Mouse (Mus musculus) heart, embryonic 11.5 days (tissue): ENCODE data around the gene Cdh5. TPM values are rescaled to one million over a fixed set of nuclear protein-coding genes. Genes with fewer than 3 reads are reported as not detected.

Experiments used
- ATAC-seq: fragments of 200-750 bp; cut with Nextera tagmentation; replicated peaks from 2 replicates; pipeline ENCODE4 v1.8.0; 2017; ENCODE audit warnings: moderate library complexity; ENCODE audit not compliant: insufficient number of reproducible peaks, low FRiP score, low TSS enrichment
- H3K27ac ChIP-seq: fragments of 300-500 bp; sonication (generic); 2 replicates; pipeline ENCODE4 v1.5.1; 2014; ENCODE audit warnings: mild to moderate bottlenecking, low read depth, low read length
- H3K27me3 ChIP-seq: fragments of 300-500 bp; sonication (generic); 2 replicates; pipeline ENCODE4 v1.6.1; 2014; ENCODE audit warnings: mild to moderate bottlenecking, low read length, mixed read lengths; ENCODE audit not compliant: control insufficient read depth, insufficient read depth
- H3K36me3 ChIP-seq: fragments of 300-500 bp; sonication (generic); 2 replicates; pipeline ENCODE4 v1.6.1; 2014; ENCODE audit warnings: mild to moderate bottlenecking, low read length, moderate library complexity, mixed read lengths; ENCODE audit not compliant: control insufficient read depth, insufficient read depth
- H3K4me1 ChIP-seq: fragments of 300-500 bp; sonication (generic); 2 replicates; pipeline ENCODE4 v1.6.1; 2014; ENCODE audit warnings: low read length; ENCODE audit not compliant: control insufficient read depth, insufficient read depth
- H3K4me2 ChIP-seq: fragments of 300-500 bp; sonication (generic); 2 replicates; pipeline ENCODE4 v1.6.1; 2014; ENCODE audit warnings: mild to moderate bottlenecking, moderate library complexity
- H3K4me3 ChIP-seq: fragments of 300-500 bp; sonication (generic); 2 replicates; pipeline ENCODE4 v1.5.1; 2014; ENCODE audit warnings: low read depth, low read length
- H3K9ac ChIP-seq: fragments of 300-500 bp; sonication (generic); 2 replicates; pipeline ENCODE4 v1.6.1; 2014; ENCODE audit warnings: mild to moderate bottlenecking, low read depth, low read length, moderate library complexity
- H3K9me3 ChIP-seq: fragments of 300-500 bp; sonication (generic); replicated peaks from 2 replicates; pipeline ENCODE4 v1.6.1; 2016; ENCODE audit warnings: low read length; ENCODE audit not compliant: control insufficient read depth
- WGBS: fragments of 180-500 bp; shearing (Covaris S2); extraction: QIAGEN DNeasy Blood & Tissue Kit; methylation state at CpG from one replicate; pipeline ENCODE4 v1.1.7; 2014; ENCODE audit not compliant: insufficient replicate concordance; 5-methylcytosine and 5-hydroxymethylcytosine counted together
- polyA plus RNA-seq: library from polyadenylated mRNA; unstranded; fragments of >200 nt; fragmentation: Nextera tagmentation; extraction: Ambion mirVana; gene quantifications from 2 replicates; pipeline ENCODE4 v1.2.1, GENCODE M21; 2014

The Cdh5 gene
- polyA plus RNA-seq, 1 experiment from 2014 or later: 42.6 TPM

DNA sequence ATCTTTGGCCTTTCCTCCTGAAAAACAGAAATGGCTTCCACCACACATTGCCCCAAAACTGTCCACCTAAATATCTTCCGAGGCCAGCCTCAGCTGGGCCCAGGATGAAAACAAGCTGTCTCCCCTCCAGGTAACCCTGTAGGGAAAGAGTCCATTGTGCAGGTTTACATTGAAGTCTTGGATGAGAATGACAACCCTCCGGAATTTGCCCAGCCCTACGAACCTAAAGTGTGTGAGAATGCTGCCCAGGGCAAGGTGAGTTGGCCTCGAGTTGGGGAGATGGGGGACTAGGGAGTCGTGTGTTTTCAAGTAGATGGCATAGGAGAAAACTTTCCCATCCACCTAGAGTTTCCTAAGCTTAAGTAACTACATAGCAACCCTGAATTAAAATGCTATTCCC lies 36.2 kb downstream of the Cdh5 start:
- no peaks in the 10 kb centered on the region for H3K4me1 ChIP-seq
- no peaks in the 10 kb centered on the region for H3K9me3 ChIP-seq
- no peak overlapping the region for H3K4me3 ChIP-seq
- H3K36me3 ChIP-seq: no peaks in the 10 kb centered on the region
- H3K4me2 ChIP-seq: no peak overlapping the region
- H3K27ac ChIP-seq: no peak overlapping the region
- ATAC-seq: no peak
- 78% methylated on average over 5 of the region's 5 CpGs for WGBS
- no peak overlapping the region for H3K9ac ChIP-seq
- H3K27me3 ChIP-seq: no peaks in the 10 kb centered on the region

GRCm38 (mm10) chr8:104140611-104141010 lies 39.2 kb downstream of the Cdh5 start:
- Histone ChIP-seq H3K36me3 (no peaks in the 10 kb centered on the region), H3K27ac (no peak overlapping the region), H3K4me2 (no peak overlapping the region), H3K27me3 (no peaks in the 10 kb centered on the region), H3K9me3 (no peaks in the 10 kb centered on the region), H3K4me1 (no peaks in the 10 kb centered on the region), H3K4me3 (no peak overlapping the region), H3K9ac (no peak overlapping the region)
- WGBS: 79% methylated on average over 13 of the region's 13 CpGs
- ATAC-seq: no peak

- Histone ChIP-seq H3K4me2 (no peak overlapping the region), H3K9me3 (no peaks in the 10 kb centered on the region), H3K4me1 (no peaks in the 10 kb centered on the region; the same call in 1 of the 2 replicates), H3K27ac (no peak overlapping the region), H3K4me3 (no peak overlapping the region), H3K9ac (no peak overlapping the region), H3K36me3 (no peaks in the 10 kb centered on the region), H3K27me3 (no peaks in the 10 kb centered on the region)
- no peak for ATAC-seq
- 87% methylated on average over 25 of the region's 25 CpGs for WGBS
Observed at GRCm38 (mm10) chr8:104142415-104142814, 41.0 kb downstream of the Cdh5 start.

DNA sequence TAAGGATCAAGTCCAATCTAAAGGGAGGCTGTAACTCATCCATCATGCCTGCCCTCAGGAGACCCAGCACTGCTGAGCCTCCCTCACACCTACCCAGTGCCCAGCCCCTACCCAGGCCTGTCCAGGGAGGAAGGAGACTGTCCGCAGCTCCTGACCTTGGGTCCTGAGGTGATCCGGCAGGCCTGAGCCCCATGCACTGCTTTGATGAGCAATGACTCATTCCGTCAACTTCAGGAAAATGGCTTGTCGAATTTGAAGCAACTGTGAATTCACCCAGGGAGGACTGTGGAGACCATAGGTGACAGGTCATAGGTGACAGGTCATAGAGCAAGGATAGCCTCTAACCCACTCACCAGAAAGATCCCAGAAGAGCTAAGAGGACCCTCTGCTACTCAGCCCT lies 42.0 kb downstream of the Cdh5 start:
- Histone ChIP-seq H3K4me2 (no peak overlapping the region), H3K36me3 (no peaks in the 10 kb centered on the region), H3K27ac (no peak overlapping the region), H3K9ac (no peak overlapping the region), H3K4me1 (no peaks in the 10 kb centered on the region; the same call in 1 of the 2 replicates), H3K27me3 (no peaks in the 10 kb centered on the region), H3K4me3 (no peak overlapping the region), H3K9me3 (no peaks in the 10 kb centered on the region)
- ATAC-seq: no peak
- whole genome bisulfite sequencing: 68% methylated on average over 4 of the region's 4 CpGs

- H3K36me3 ChIP-seq: no peaks in the 10 kb centered on the region
- no peaks in the 10 kb centered on the region for H3K27me3 ChIP-seq
- no peak overlapping the region for H3K27ac ChIP-seq
- no peak overlapping the region for H3K4me2 ChIP-seq
- WGBS: 78% methylated on average over 13 of the region's 13 CpGs
- H3K9me3 ChIP-seq: no peaks in the 10 kb centered on the region
- H3K9ac ChIP-seq: no peak overlapping the region
- H3K4me3 ChIP-seq: no peak overlapping the region
- H3K4me1 ChIP-seq: no peaks in the 10 kb centered on the region; the same call in 1 of the 2 replicates
- no peak for ATAC-seq
Observed at GRCm38 (mm10) chr8:104144434-104145216, 43.2 kb downstream of the Cdh5 start.

- Histone ChIP-seq H3K4me1 (no peaks in the 10 kb centered on the region; the same call in 1 of the 2 replicates), H3K27ac (no peak overlapping the region), H3K36me3 (no peaks in the 10 kb centered on the region), H3K4me3 (no peak overlapping the region), H3K4me2 (no peak overlapping the region), H3K9ac (no peak overlapping the region), H3K27me3 (no peaks in the 10 kb centered on the region), H3K9me3 (no peaks in the 10 kb centered on the region)
- WGBS: 31% methylated on average over 15 of the region's 15 CpGs
- ATAC-seq: 0 out of 2 replicates have a peak, but pooled peaks have one; percentile 50
Observed at GRCm38 (mm10) chr8:104145981-104146689, 44.7 kb downstream of the Cdh5 start.

- Histone ChIP-seq H3K27ac (no peak overlapping the region), H3K27me3 (no peaks in the 10 kb centered on the region), H3K4me3 (no peak overlapping the region), H3K36me3 (no peaks in the 10 kb centered on the region), H3K4me1 (no peaks in the 10 kb centered on the region; the same call in 1 of the 2 replicates), H3K9me3 (no peaks in the 10 kb centered on the region), H3K4me2 (no peak overlapping the region), H3K9ac (no peak overlapping the region)
- no peak for ATAC-seq
- 86% methylated on average over 15 of the region's 15 CpGs for WGBS
Observed at GRCm38 (mm10) chr8:104146717-104147494, 45.5 kb downstream of the Cdh5 start.

- Histone ChIP-seq H3K27me3 (no peaks in the 10 kb centered on the region), H3K4me3 (no peak overlapping the region), H3K4me1 (no peaks in the 10 kb centered on the region; the same call in 1 of the 2 replicates), H3K9ac (no peak overlapping the region), H3K4me2 (no peak overlapping the region), H3K27ac (no peak overlapping the region), H3K36me3 (no peaks in the 10 kb centered on the region), H3K9me3 (no peaks in the 10 kb centered on the region)
- WGBS: 83% methylated on average over 2 of the region's 2 CpGs
- peak; percentile 31; the same call in 1 of the 2 replicates for ATAC-seq
Observed at GRCm38 (mm10) chr8:104147947-104148346, 46.5 kb downstream of the Cdh5 start.
